Mouse (Mus musculus) liver (tissue): ENCODE measurements around the gene Peli3.

Experiments
- DNase-seq: peaks from one replicate; pipeline ENCODE4 v3.0.0-alpha.2; 2020; ENCODE audit warnings: mixed read lengths

Peli3 gene

GRCm38 (mm10) chr19:4908107-4908506 is 34.8 kb downstream of the Peli3 start:
- peak; percentile 66 for DNase-seq

GRCm38 (mm10) chr19:4905979-4906794 is 36.7 kb downstream of the Peli3 start, which contains the start of gene Bbs1:
Gene Bbs1, minus strand, starts transcription at chr19:4906628.
- peak; percentile 80 for DNase-seq

GRCm38 (mm10) chr19:4899888-4900287 is 43.0 kb downstream of the Peli3 start:
- no peak for DNase-seq

GRCm38 (mm10) chr19:4898972-4899371 is 44.0 kb downstream of the Peli3 start:
- no peak for DNase-seq

- no peak for DNase-seq
Measured at GRCm38 (mm10) chr19:4896780-4897520, 46.0 kb downstream of the Peli3 start.

GRCm38 (mm10) chr19:4891798-4892197 is 51.1 kb downstream of the Peli3 start:
- DNase-seq, result peak; percentile 82

GRCm38 (mm10) chr19:4889791-4890190 is 53.1 kb downstream of the Peli3 start:
- DNase-seq, result no peak

GRCm38 (mm10) chr19:4883961-4884360 is 59.0 kb downstream of the Peli3 start:
- DNase-seq, result peak; percentile 72
